Mouse (Mus musculus): ENCODE measurements around the gene BC005537. TPM values are rescaled to one million over a fixed set of nuclear protein-coding genes. Genes with fewer than 3 reads are reported as not detected.
"Not testable (repeated sequence)": the region's sequence is repeated elsewhere in the genome, so short reads cannot be mapped to it uniquely, and the experiment has no call there.

The BC005537 gene
- total RNA-seq, 2 experiments from 2014 or later = 136 to 147 TPM

DNA sequence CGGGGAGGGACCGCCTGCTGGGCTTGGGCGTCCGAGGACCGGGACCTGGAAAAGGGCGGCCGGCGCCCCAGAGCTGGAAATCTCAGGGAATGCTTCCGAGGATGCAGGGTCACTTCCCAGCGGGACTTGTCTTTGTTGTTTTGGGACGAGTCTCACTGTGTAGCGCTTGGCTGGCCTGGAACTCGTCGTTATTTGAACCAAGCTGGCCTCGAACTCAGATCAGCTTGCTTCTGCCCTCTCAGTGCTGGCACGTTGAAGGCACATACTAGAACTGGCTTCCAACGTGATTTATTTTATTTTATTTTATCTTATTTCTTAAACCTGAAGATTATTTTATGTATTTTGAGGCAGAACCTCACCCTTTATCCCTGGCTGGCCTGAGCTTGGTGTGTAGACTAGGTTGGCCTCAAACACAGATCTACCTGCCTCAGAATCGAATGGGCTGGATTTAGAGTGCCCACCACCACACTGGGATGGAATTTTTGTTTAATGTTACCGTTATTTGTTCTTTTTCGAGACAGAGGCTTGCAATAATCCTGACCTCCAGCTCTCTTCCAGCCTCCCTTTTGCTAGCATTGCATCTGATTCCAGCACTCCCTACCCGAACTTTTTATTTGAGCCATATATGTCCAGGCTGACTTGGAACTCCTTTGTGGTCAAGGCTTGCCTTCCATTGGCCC is 30.8 kb downstream of the BC005537 start:
- intact Hi-C loops (cut with DNase I) = loop anchor here (5.0 to 10.0 kb wide), 4 partner anchors 70 to 190 kb away; partner anchors contain the start of genes Gmnn and Mrs2
- no peak for DNase-seq

DNA sequence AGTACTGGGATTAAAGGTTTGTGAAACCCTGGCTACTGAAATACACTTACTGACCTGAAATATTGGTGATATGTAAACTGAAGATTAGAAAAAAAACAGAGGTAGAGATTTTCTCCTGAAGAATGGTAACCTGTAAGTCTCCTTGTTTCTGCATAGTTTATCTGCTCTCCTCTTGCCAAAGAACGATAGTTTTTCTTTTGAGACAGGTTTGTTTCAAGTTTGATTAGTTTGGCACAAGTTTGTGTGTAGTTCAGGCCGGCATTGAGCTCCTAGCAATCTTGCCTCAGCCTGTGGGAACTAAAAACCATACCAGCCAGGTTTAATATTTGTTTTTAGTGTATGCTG is 31.3 kb downstream of the BC005537 start:
- DNase-seq = no peak
- intact Hi-C loops (cut with DNase I) = loop anchor here (5.0 to 10.0 kb wide), 4 partner anchors 70 to 190 kb away; partner anchors contain the start of genes Gmnn and Mrs2

DNA sequence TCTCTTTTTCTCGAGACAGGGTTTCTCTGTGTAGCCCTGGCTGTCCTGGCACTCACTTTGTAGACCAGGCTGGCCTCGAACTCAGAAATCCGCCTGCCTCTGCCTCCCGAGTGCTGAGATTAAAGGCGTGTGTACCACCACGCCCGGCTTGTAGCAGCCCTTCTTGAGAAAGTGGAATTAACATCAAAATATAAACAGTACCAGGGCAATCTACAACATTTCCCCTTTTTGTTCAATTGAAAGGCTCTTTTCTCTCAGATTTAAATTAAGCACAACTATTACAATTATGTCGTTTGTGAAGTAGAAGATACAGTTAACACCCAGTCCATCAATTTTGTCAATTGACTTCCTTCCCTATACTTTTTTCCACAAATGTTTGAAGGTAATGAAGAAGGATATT is 36.3 kb downstream of the BC005537 start:
- DNase-seq = not testable (repeated sequence)
- intact Hi-C loops (cut with DNase I) = loop anchor here (10.0 kb wide), 1 partner anchor 157 kb away; no protein-coding TSS in a partner anchor

- no peak for DNase-seq
- intact Hi-C loops (cut with DNase I) = loop anchor here (5.0 to 10.0 kb wide), 2 partner anchors 77 to 155 kb away; no protein-coding TSS in a partner anchor
These were observed 38.4 kb downstream of the BC005537 start for GRCm38 (mm10) chr13:24839831-24840230.

- no peak for DNase-seq
- intact Hi-C loops (cut with DNase I) = loop anchor here (5.0 kb wide), 1 partner anchor 76 kb away; no protein-coding TSS in a partner anchor
These were observed 40.2 kb downstream of the BC005537 start for GRCm38 (mm10) chr13:24841702-24842101.

DNA sequence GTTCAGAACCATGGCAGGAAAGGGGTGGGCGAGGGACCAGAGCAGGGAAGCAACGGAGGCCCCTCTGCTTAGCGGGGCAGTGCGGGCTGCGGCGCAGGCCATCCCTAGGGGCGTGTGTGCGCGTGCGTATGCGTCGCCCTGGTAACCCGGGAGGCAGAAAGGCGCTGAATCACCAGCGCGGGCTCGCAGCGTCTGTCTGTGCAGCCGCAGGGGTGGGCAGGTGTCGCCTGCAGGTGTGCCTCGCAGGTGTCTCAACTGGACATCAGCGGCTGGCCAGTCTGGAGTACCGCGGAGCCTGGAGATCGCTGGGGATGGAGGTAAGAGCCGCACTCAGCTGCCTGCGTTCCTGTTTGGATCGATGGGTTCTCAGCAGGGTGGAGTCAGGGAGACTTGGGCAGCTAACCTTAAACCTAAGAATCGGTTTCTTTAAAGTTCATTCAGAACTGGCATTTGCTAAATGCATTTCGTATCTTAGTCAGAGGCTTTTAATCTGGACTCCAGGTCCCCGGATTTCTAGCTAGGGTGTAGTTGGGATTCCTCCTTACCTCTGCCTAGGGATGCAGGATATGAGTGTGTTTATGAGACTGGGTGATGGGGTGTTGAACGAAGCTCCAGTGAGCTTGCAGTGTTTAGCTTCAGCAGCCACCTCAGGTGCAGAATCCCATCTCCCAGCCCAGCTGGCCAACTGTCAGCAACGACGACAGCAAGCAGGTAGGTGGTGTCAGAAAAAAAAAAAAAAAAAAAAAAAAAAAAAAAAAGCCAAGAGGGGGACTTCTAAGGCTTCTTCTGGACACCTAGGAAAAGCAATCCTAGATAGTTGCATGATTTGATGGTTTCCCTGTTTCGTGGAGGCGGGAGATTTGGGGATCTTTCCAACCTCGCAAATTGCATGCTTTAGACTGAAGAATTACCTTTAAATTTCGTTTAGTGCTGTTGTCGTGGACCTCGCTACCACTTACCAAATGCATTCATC is 43.8 kb downstream of the BC005537 start, which contains the start of gene D130043K22Rik:
TSS of gene D130043K22Rik (plus strand) at position 153 of the 973 bp plus-strand sequence.
- no peak for DNase-seq
- intact Hi-C loops (cut with DNase I) = loop anchor here (5.0 kb wide), 1 partner anchor 72 kb away; no protein-coding TSS in a partner anchor

GRCm38 (mm10) chr13:24849318-24849717 is 47.9 kb downstream of the BC005537 start:
- intact Hi-C loops (cut with DNase I) = no loop called here
- no peak for DNase-seq

DNA sequence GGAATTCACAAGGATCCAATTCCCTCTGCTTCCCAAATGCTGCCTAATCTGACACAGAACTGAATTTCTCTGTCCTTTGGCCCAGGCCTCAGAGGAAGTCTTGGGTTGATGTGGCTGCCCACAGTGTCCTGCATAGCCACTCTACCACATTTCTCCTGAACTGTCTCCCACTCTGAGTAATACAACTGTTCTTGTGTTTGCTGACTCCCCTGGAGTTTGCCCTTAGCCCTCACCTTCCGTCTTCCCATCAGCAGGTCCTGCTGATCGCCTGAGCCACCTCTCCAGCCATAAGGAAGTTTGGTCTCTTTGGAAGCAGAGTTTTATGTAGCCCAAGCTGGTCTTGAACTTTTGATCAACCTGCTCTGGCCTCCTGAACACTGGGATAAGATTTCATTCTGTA is 50.5 kb downstream of the BC005537 start:
- intact Hi-C loops (cut with DNase I) = no loop called here

GRCm38 (mm10) chr13:24852570-24852969 is 51.1 kb downstream of the BC005537 start:
- intact Hi-C loops (cut with DNase I) = no loop called here
- no peak for DNase-seq

More for the DNA sequence above, 50.5 kb downstream of the BC005537 start:
- DNase-seq = no peak

DNA sequence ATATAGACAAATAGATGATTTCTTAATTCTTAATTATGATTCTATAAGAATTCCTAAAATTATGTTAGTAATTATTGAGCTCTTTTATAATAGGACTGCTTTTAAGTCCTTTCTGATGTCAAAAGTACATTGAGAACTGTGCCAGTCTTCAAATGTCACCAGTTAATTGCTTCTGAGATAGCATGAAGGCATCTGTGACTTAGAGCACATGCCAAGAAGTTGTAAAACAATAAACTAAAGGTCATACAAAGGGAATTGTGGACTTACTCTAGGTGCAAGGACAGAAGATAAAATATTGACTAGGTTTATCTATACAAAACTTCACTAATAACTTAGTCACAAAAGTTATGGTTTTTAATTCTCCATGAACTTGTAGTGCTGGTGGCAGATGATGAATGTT is 57.7 kb downstream of the BC005537 start:
- intact Hi-C loops (cut with DNase I) = no loop called here
- DNase-seq = no peak

DNA sequence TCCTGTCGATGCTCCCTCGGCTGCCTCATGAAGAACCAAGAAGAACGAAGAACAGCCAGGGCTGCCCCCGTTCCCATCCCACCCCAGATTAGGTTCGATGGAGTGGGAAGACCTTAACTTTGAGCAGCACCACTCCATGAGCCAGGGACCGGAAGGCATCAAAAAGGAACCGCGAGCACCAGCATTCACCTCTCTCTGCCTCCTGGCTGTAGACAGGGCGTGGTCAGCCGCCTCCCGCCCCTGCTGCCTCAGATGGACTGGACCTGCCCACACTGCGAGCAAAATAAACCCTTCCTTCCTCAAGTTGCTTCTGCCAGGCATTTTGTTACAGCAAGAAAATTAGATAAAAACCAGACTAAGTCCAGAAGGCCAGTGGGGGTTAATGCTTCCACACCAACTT is 59.6 kb downstream of the BC005537 start:
- no peak for DNase-seq
- intact Hi-C loops (cut with DNase I) = no loop called here

DNA sequence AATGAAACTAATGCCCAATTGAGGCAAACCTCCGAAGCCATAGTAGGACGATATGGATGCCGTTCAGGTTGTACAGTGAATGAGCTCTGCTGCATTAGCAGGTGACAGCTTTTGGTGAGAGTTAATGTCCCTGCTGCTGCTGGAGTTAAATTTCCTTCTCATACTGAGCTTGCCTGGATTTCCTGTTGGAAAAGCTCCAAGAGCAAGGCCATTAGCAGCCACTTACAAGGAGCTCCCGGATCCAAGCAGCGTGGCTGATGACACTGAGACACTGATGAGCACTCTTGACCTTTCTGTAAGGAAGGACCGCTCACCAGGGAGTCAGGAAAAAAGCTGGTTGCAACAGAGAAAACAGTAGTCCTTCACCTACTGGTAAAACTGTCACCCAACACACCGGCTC is 60.6 kb downstream of the BC005537 start:
- intact Hi-C loops (cut with DNase I) = no loop called here
- no peak for DNase-seq

GRCm38 (mm10) chr13:24862520-24862919 is 61.1 kb downstream of the BC005537 start:
- intact Hi-C loops (cut with DNase I) = no loop called here

More at GRCm38 (mm10) chr13:24862520-24862919, 61.1 kb downstream of the BC005537 start:
- peak; percentile 29 to 48 for DNase-seq

Other genes starting within 250 kb of the BC005537 start
- gene Ripor2, start 219.5 kb upstream of the BC005537 start, total RNA-seq (2021) = 1 to 10 TPM; 5.7 to 5.9 TPM
- gene Armh2, start 60.4 kb upstream of the BC005537 start, total RNA-seq (2021) = not detected
- gene Gmnn, start 39.7 kb upstream of the BC005537 start, total RNA-seq (2021) = 10 to 100 TPM; 48.5 to 52.9 TPM
- 100 to 1,000 TPM; 418 to 460 TPM for gene Acot13, start 29.9 kb downstream of the BC005537 start, total RNA-seq (2021)
- 10 to 100 TPM; 14.6 to 17.0 TPM for gene Tdp2, start 30.0 kb downstream of the BC005537 start, total RNA-seq (2021)
- gene D130043K22Rik, start 43.5 kb downstream of the BC005537 start, total RNA-seq (2021) = not detected
- gene Aldh5a1, start 136.0 kb downstream of the BC005537 start, total RNA-seq (2021) = 10 to 100 TPM; 23.4 to 26.5 TPM
- gene Gpld1, start 141.5 kb downstream of the BC005537 start, total RNA-seq (2021) = 1 to 10 TPM; 1.4 to 2.5 TPM
- 10 to 100 TPM; 45.8 to 49.0 TPM for gene Mrs2, start 218.7 kb downstream of the BC005537 start, total RNA-seq (2021)

All from heart, postnatal 36 days (tissue).